Mouse (Mus musculus) A20 (cell line): ENCODE results near the gene Ctsw.

ENCODE experiments used
- DNase-seq: peaks from one replicate; pipeline ENCODE4 v3.0.0-alpha.2; 2011; ENCODE audit warnings: low read depth, low spot score

Ctsw gene

DNA sequence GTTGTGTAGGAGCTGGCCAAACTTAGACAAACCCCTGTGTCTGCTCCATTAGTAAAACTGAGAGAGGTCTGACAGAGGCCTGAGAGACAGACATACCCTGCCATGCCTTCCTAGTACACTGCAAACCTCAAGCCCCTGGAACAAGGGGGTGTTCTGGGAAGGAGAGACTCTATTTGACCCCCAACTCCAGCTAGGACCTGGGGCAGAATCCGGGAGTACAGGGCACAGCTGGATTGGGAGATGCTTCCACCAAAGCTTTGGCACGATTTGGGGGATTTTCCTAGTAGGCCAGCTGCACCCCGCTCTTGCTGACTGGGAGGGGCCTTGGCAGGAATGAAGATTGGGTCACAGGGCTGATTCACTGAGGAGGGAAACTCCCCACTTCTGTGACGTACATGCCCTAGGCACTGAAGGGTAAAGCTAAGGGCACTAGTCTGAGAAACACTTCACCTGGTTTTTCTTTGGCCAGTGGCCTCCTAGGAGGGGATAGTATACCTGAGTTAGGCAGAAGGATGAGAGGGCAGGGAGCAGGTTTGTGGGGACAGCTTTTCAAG, 36.3 kb downstream of the Ctsw start:
- peak; percentile 33 for DNase-seq

DNA sequence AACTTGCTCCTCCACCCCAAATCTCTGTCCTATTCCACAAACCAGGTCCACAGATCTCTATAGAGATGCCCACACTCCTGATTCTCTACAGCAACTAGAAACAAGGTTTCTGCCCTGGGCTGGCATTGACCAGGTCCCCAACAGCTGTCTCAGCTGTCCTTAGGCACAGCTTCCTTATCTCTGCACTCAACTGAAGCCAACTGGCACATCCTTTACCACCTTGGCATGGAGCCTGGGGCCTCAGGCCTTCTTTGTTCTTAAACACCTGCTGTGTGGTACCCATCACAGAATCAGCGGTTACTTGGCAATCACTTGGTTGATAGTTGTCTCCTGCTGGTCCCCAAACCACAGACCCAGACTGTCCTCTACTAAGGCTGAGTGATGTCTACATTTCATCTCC, 37.9 kb downstream of the Ctsw start:
- DNase-seq = no peak

DNA sequence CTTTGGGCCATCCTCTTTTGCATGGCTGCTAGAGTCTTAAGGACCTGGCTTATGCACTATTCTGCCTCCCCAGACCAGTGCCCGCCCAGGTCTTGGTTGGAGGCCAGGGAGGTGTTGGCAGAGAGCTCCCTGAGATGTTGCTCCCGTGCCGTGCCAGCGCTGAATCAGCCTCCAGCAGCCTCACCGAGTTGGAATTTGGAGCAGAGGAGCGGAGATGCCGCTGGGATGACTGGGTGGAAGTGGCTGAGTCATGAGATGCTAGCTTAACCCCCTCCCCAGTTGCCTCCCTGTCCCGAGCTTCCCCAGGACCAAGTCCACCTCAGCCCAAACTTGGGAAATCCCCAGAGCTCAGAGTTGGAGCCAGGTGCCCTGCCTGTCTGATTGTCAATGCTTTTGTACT, 38.5 kb downstream of the Ctsw start:
- no peak for DNase-seq

DNA sequence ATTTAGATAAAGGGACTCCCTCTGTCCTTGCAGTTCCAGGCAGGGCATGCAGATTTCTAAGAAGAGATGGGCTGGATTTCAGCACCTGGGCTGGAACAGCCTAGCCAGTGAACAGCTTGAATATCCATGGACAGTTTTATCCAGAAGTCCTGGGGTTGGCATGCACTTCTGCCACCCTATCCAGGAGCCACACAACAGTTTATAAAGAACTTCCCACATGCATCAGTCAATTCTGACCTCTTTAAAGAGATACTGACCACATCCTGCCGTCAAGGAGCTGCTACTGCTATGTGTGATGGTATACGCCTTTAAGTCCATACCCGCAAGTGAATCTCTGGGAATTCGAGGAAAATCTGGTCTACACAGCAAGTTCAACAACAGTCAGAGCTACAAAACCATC, 39.1 kb downstream of the Ctsw start:
- DNase-seq = no peak

- peak; percentile 49 for DNase-seq
Observed at GRCm38 (mm10) chr19:5428083-5428482, 40.2 kb downstream of the Ctsw start.

DNA sequence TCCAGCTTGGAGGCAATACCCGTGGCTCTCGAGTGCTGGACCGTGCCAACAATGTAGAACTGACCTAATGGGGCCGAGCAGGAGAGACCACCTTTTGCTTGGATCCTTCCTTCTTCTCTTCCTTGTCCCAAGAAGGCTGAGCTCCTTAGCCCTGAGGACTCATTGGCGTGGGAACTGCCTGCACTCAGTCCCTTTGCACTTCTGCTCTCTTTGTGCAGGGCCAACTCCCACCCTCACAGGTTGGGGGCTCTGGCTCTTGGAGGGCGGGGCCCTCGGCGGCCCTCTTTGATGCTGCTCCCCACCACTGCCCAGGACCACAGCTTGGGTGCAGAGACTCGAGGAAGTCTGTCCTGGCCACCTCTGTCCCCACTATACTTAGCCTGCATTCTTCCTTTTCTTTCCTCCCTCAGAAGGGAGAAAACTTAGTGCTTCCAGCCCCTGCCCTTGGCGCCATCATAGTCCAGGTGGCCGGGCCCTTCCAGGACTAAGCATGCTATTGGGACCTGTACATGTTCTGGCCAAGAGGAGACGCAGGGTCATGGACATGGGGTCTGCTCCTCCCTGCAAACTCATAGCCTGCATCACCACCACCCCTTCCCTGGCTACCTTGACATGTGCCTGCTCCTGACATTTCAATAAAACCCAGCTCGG, 41.5 kb downstream of the Ctsw start:
- DNase-seq = no peak

DNA sequence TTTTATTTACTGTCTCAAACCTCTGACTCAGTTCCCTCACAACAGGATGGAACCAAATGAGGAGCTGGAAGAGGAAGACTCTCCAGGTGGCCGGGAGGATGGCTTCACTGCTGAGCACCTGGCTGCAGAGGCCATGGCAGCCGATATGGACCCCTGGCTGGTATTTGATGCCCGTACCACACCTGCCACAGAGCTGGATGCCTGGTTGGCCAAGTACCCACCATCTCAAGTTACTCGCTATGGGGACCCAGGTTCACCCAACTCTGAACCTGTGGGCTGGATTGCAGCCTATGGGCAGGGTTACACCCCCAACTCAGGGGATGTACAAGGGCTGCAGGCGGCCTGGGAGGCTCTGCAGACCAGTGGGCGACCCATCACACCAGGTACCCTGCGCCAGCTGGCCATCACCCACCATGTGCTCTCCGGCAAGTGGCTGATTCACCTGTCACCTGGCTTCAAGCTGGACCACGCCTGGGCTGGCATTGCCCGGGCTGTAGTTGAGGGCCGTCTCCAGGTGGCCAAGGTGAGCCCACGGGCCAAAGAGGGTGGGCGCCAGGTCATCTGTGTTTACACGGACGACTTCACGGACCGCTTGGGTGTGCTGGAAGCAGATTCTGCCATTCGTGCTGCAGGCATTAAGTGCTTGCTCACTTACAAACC, 42.3 kb downstream of the Ctsw start:
- no peak for DNase-seq

- peak; percentile 99 for DNase-seq
Observed at GRCm38 (mm10) chr19:5424782-5425741, 43.2 kb downstream of the Ctsw start, which contains the start of the genes Drap1 and AI837181. Gene Drap1, minus strand, starts transcription at chr19:5424979. Gene AI837181, plus strand, starts transcription at chr19:5425144.

DNA sequence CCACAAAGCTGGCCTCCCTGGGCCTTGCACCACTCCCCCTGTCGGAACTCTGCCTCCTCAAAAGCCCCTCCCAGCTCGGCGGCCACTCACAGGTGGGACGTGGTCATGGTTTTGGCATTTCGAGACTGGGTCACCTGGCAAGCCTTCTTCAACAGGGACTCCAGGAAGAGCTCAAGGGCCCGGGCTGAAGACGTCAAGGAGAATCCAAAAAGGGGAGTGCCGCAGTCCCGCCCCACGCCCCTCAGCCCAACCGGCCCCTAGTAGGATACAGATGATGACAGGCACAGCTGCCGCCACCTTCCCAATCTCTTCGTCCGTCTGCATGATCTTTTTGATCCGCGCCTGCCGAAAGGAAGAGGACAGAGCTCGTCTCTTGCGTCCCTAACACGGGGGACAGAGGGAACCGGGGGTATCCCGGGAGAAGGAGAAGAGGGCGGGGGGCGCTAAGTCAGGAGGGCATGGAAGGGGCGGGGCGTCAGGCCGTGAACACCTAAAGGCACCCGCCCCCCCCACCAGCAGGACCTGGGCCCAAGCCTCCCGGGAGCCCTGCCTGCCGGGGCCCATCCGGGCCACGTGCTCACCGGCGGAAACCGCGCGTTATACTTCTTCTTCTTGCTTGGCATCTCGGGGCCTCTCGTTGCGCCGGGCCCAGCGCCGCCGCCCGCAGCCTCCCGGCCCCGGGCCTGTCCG, 44.1 kb downstream of the Ctsw start:
- peak; percentile 87 for DNase-seq

DNA sequence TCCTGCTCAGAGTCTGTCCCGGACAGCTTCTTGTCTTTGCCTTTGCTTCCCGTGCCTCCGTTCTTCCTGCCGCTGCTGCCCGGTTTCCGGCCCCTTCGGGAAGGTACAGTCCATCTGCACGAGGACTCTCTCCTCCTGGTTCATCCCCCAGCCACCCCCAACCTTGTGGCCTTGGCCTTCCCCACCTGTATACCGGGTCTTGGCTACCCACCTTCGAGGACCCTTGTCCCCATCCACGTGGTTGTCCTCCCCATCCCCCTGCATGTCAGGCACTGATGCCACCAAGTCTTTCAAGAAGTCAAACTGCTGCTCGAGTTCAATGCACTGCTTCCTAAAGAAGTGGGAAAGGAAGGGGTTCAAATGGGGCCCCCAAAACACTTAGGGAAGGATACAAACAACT, 44.7 kb downstream of the Ctsw start:
- DNase-seq = no peak

GRCm38 (mm10) chr19:5422895-5423443, 45.3 kb downstream of the Ctsw start:
- no peak for DNase-seq

GRCm38 (mm10) chr19:5422267-5422666, 46.0 kb downstream of the Ctsw start:
- no peak for DNase-seq

- no peak for DNase-seq
Observed at GRCm38 (mm10) chr19:5421784-5422183, 46.5 kb downstream of the Ctsw start.

DNA sequence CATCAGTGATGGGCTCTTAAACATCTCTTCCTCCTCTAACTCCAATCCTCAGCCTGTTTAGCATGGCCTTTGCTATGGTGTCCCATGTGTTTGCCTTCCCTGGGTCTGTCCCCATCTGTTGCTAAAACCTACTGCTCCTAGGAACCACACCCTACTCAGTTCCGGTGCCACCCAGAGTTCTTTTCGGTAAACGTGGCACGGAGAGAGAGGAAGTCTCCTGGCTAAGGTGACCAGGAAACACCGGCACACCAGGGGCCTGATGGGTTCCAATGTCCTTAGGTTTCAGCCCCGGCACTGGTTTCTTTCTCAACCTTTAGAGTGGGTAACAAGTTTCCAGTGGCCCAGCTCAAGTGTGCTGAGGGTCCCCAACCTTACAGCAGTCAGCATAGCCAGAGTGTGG, 47.7 kb downstream of the Ctsw start:
- DNase-seq = no peak

GRCm38 (mm10) chr19:5419630-5420029, 48.7 kb downstream of the Ctsw start:
- no peak for DNase-seq

GRCm38 (mm10) chr19:5418750-5419466, 49.4 kb downstream of the Ctsw start:
- DNase-seq = no peak
